Mouse (Mus musculus): ENCODE results near the gene Pdgfb. TPM values are rescaled to one million over a fixed set of nuclear protein-coding genes. Genes with fewer than 3 reads are reported as not detected.

Gene Pdgfb
- polyA plus RNA-seq, 1 experiment from 2014 or later = 1.9 TPM

DNA sequence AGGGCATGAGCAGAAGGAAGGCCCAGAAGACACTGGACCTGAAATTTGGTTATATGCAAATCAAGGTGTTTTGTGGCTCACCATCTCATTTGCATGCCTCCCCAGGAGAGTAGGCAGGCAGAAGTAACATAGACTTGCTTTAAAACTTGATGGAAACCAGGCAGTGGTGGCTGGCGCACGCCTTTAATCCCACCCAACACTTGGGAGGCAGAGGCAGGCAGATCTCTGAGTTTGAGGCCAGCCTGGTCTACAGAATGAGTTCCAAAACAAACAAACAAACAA, 23.3 kb upstream of the Pdgfb start:
- no peaks in the 10 kb centered on the region for H3K4me1 ChIP-seq (replicated peaks; ENCODE audit: control insufficient read depth, insufficient read depth, low read length)
- 98% methylated on average over 2 of the region's 2 CpGs for WGBS
- DNase-seq (ENCODE audit: low spot score) (no peak), ATAC-seq (ENCODE audit: low FRiP score) (no peak)
- no peak overlapping the region for H3K4me3 ChIP-seq (ENCODE audit: low read depth, low read length)
- no peaks in the 10 kb centered on the region for H3K27me3 ChIP-seq (ENCODE audit: control insufficient read depth, insufficient read depth, low read length)
- H3K4me2 ChIP-seq (replicated peaks; ENCODE audit: low read depth, low read length) = no peak overlapping the region
- no peak overlapping the region for H3K9ac ChIP-seq (ENCODE audit: low read depth, low read length)
- H3K27ac ChIP-seq (ENCODE audit: low read depth, low read length) = no peak overlapping the region
- no peaks in the 10 kb centered on the region for H3K36me3 ChIP-seq (ENCODE audit: control insufficient read depth, insufficient read depth, low read length)
- H3K9me3 ChIP-seq (ENCODE audit: control insufficient read depth, low read length) = no peaks in the 10 kb centered on the region

DNA sequence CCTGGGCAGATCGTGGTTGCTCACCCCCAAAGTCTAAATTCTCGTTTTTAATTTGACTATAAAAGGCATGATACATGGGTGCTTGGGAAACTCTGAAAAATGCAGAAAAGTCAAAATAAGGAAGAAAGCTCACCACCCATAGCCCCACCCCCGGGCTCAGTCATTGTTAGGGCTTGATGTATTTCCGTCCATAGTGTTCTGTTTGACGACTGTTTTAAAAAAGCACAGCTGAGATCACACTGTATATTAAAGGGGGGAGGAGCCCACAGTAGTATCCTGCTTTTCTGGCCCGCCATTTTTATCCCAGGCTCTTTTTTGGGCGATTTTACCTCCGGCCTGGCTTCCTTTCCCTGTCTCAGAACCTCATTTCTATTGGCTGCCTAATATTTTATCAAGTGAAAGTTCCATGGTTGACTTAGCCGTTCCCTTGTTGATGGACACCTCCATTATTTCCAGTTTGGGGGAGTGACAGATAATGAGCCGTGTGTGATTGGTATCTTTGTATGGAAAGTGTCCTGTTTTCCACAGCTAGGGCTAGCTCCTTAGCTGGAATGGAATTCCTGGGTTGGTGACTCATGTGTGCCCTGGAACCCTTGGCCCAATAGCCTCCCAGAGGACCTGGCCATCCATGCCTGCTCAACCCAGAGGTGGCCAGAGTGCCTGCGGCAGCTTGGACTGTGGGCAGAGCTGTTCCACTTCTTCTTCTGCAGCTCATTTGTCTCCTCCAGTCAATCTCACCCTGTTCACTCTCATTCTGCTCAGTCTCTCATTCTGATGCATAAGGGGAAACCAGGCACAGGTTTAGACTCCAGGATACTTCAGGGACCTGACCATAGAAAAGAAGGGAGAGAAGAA, 22.7 kb upstream of the Pdgfb start:
- Histone ChIP-seq H3K27ac (ENCODE audit: low read depth, low read length) (no peak overlapping the region), H3K4me2 (replicated peaks; ENCODE audit: low read depth, low read length) (no peak overlapping the region), H3K27me3 (ENCODE audit: control insufficient read depth, insufficient read depth, low read length) (no peaks in the 10 kb centered on the region), H3K9me3 (ENCODE audit: control insufficient read depth, low read length) (no peaks in the 10 kb centered on the region), H3K9ac (ENCODE audit: low read depth, low read length) (no peak overlapping the region), H3K4me3 (ENCODE audit: low read depth, low read length) (no peak overlapping the region), H3K36me3 (ENCODE audit: control insufficient read depth, insufficient read depth, low read length) (no peaks in the 10 kb centered on the region), H3K4me1 (replicated peaks; ENCODE audit: control insufficient read depth, insufficient read depth, low read length) (no peaks in the 10 kb centered on the region)
- no peak for DNase-seq (ENCODE audit: low spot score)
- ATAC-seq (ENCODE audit: low FRiP score) = no peak
- 83% methylated on average over 11 of the region's 11 CpGs for WGBS

GRCm38 (mm10) chr15:80035341-80035885, 20.6 kb upstream of the Pdgfb start:
- Histone ChIP-seq H3K9me3 (ENCODE audit: control insufficient read depth, low read length) (no peaks in the 10 kb centered on the region), H3K4me2 (replicated peaks; ENCODE audit: low read depth, low read length) (no peak overlapping the region), H3K27me3 (ENCODE audit: control insufficient read depth, insufficient read depth, low read length) (no peaks in the 10 kb centered on the region), H3K4me3 (ENCODE audit: low read depth, low read length) (no peak overlapping the region), H3K27ac (ENCODE audit: low read depth, low read length) (no peak overlapping the region), H3K9ac (ENCODE audit: low read depth, low read length) (no peak overlapping the region), H3K4me1 (replicated peaks; ENCODE audit: control insufficient read depth, insufficient read depth, low read length) (no peaks in the 10 kb centered on the region), H3K36me3 (ENCODE audit: control insufficient read depth, insufficient read depth, low read length) (no peaks in the 10 kb centered on the region)
- WGBS = 90% methylated on average over 6 of the region's 6 CpGs
- DNase-seq (ENCODE audit: low spot score) (no peak), ATAC-seq (ENCODE audit: low FRiP score) (no peak)

DNA sequence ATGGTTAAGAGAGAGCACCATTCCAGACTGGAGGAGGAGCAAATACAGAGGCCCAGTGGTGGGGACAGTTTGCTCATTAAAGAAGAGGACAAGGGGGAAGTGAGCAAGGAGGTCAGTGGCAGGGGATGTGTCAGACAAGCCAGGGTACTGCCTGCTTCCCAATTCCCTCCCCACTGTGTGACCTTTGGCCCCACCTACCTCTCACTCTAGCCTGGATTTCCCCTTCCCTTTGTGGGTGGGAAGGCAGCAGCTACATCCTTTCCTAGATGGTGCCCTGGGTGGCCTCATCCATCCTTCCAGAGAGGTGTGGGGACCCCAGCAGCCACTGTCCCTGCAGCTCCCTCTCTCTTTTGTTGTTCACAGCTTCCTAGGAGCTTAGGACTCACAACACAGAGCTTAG, 20.1 kb upstream of the Pdgfb start:
- H3K9ac ChIP-seq (ENCODE audit: low read depth, low read length) = no peak overlapping the region
- DNase-seq (ENCODE audit: low spot score) (no peak), ATAC-seq (ENCODE audit: low FRiP score) (no peak)
- H3K27me3 ChIP-seq (ENCODE audit: control insufficient read depth, insufficient read depth, low read length) = no peaks in the 10 kb centered on the region
- H3K4me3 ChIP-seq (ENCODE audit: low read depth, low read length) = no peak overlapping the region
- no peak overlapping the region for H3K27ac ChIP-seq (ENCODE audit: low read depth, low read length)
- H3K4me1 ChIP-seq (replicated peaks; ENCODE audit: control insufficient read depth, insufficient read depth, low read length) = no peaks in the 10 kb centered on the region
- H3K4me2 ChIP-seq (replicated peaks; ENCODE audit: low read depth, low read length) = no peak overlapping the region
- no peaks in the 10 kb centered on the region for H3K36me3 ChIP-seq (ENCODE audit: control insufficient read depth, insufficient read depth, low read length)
- no peaks in the 10 kb centered on the region for H3K9me3 ChIP-seq (ENCODE audit: control insufficient read depth, low read length)

- no peak for DNase-seq (ENCODE audit: low spot score)
- Histone ChIP-seq H3K4me3 (ENCODE audit: low read depth, low read length) (no peak overlapping the region), H3K36me3 (ENCODE audit: control insufficient read depth, insufficient read depth, low read length) (no peaks in the 10 kb centered on the region), H3K27ac (ENCODE audit: low read depth, low read length) (no peak overlapping the region), H3K4me2 (replicated peaks; ENCODE audit: low read depth, low read length) (no peak overlapping the region), H3K9me3 (ENCODE audit: control insufficient read depth, low read length) (no peaks in the 10 kb centered on the region), H3K4me1 (replicated peaks; ENCODE audit: control insufficient read depth, insufficient read depth, low read length) (no peaks in the 10 kb centered on the region), H3K27me3 (ENCODE audit: control insufficient read depth, insufficient read depth, low read length) (no peaks in the 10 kb centered on the region), H3K9ac (ENCODE audit: low read depth, low read length) (no peak overlapping the region)
- 74% methylated on average over 7 of the region's 7 CpGs for WGBS
- no peak for ATAC-seq (ENCODE audit: low FRiP score)
Measured at GRCm38 (mm10) chr15:80034366-80034765, 19.6 kb upstream of the Pdgfb start.

GRCm38 (mm10) chr15:80031133-80031532, 16.4 kb upstream of the Pdgfb start:
- Histone ChIP-seq H3K27me3 (ENCODE audit: control insufficient read depth, insufficient read depth, low read length) (no peaks in the 10 kb centered on the region), H3K4me3 (ENCODE audit: low read depth, low read length) (no peak overlapping the region), H3K36me3 (ENCODE audit: control insufficient read depth, insufficient read depth, low read length) (no peaks in the 10 kb centered on the region), H3K9me3 (ENCODE audit: control insufficient read depth, low read length) (no peaks in the 10 kb centered on the region), H3K9ac (ENCODE audit: low read depth, low read length) (no peak overlapping the region), H3K4me1 (replicated peaks; ENCODE audit: control insufficient read depth, insufficient read depth, low read length) (no peaks in the 10 kb centered on the region), H3K27ac (ENCODE audit: low read depth, low read length) (no peak overlapping the region), H3K4me2 (replicated peaks; ENCODE audit: low read depth, low read length) (no peak overlapping the region)
- WGBS = 85% methylated on average over 4 of the region's 4 CpGs
- DNase-seq (ENCODE audit: low spot score) = no peak
- no peak for ATAC-seq (ENCODE audit: low FRiP score)

GRCm38 (mm10) chr15:80030399-80030798, 15.6 kb upstream of the Pdgfb start:
- no peaks in the 10 kb centered on the region for H3K27me3 ChIP-seq (ENCODE audit: control insufficient read depth, insufficient read depth, low read length)
- WGBS = 93% methylated on average over 10 of the region's 10 CpGs

GRCm38 (mm10) chr15:80028862-80029261, 14.1 kb upstream of the Pdgfb start:
- Histone ChIP-seq H3K9ac (ENCODE audit: low read depth, low read length) (no peak overlapping the region), H3K4me3 (ENCODE audit: low read depth, low read length) (no peak overlapping the region), H3K36me3 (ENCODE audit: control insufficient read depth, insufficient read depth, low read length) (no peaks in the 10 kb centered on the region), H3K27ac (ENCODE audit: low read depth, low read length) (no peak overlapping the region), H3K4me1 (replicated peaks; ENCODE audit: control insufficient read depth, insufficient read depth, low read length) (no peaks in the 10 kb centered on the region), H3K9me3 (ENCODE audit: control insufficient read depth, low read length) (no peaks in the 10 kb centered on the region), H3K4me2 (replicated peaks; ENCODE audit: low read depth, low read length) (no peak overlapping the region), H3K27me3 (ENCODE audit: control insufficient read depth, insufficient read depth, low read length) (no peaks in the 10 kb centered on the region)
- DNase-seq (ENCODE audit: low spot score) (no peak), ATAC-seq (ENCODE audit: low FRiP score) (no peak)
- WGBS = 78% methylated on average over 5 of the region's 5 CpGs

More at GRCm38 (mm10) chr15:80030399-80030798, 15.6 kb upstream of the Pdgfb start:
- Histone ChIP-seq H3K4me2 (replicated peaks; ENCODE audit: low read depth, low read length) (no peak overlapping the region), H3K4me3 (ENCODE audit: low read depth, low read length) (no peak overlapping the region), H3K9me3 (ENCODE audit: control insufficient read depth, low read length) (no peaks in the 10 kb centered on the region), H3K27ac (ENCODE audit: low read depth, low read length) (no peak overlapping the region), H3K36me3 (ENCODE audit: control insufficient read depth, insufficient read depth, low read length) (no peaks in the 10 kb centered on the region), H3K9ac (ENCODE audit: low read depth, low read length) (no peak overlapping the region), H3K4me1 (replicated peaks; ENCODE audit: control insufficient read depth, insufficient read depth, low read length) (no peaks in the 10 kb centered on the region)
- DNase-seq (ENCODE audit: low spot score) (no peak), ATAC-seq (ENCODE audit: low FRiP score) (no peak)

DNA sequence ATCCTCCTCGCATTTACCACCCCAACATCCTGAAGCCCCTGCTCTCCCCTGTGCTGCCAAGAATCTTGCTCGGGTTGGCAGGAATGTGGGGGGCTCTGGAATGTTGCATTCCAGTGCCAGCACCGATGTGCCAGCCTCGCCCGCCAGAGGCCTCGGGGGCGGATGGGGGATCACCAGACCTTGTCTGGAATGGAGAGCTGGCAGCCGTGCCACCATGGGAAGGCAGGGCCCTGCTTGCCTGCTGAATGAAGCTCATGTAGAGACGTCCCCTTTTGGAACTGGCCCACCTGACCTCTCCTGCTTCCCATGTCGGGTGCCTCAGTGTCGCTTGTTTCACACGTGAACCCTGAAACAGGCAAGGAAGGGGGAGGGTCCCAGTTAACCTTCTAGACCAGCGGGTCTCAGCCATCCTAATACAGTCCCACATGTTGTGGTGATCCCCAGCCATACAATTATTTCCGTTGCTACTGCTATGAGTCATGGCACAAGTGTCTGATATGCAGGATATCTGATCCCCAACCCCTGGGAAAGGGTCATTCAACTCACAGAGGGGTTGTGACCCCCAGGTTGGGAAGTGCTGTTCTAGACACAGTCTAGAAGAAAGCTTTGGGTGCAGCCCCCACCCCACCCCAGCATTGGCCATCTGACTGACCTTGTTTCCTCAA, 12.0 kb upstream of the Pdgfb start:
- H3K36me3 ChIP-seq (ENCODE audit: control insufficient read depth, insufficient read depth, low read length) = no peaks in the 10 kb centered on the region
- H3K4me3 ChIP-seq (ENCODE audit: low read depth, low read length) = no peak overlapping the region
- H3K9ac ChIP-seq (ENCODE audit: low read depth, low read length) = no peak overlapping the region
- no peaks in the 10 kb centered on the region for H3K4me1 ChIP-seq (replicated peaks; ENCODE audit: control insufficient read depth, insufficient read depth, low read length)
- H3K27ac ChIP-seq (ENCODE audit: low read depth, low read length) = no peak overlapping the region
- H3K4me2 ChIP-seq (replicated peaks; ENCODE audit: low read depth, low read length) = no peak overlapping the region
- peaks cover 1% of the 10 kb centered on the region; the same call in 1 of the 2 replicates for H3K27me3 ChIP-seq (ENCODE audit: control insufficient read depth, insufficient read depth, low read length)
- DNase-seq (ENCODE audit: low spot score) = no peak
- H3K9me3 ChIP-seq (ENCODE audit: control insufficient read depth, low read length) = no peaks in the 10 kb centered on the region
- 86% methylated on average over 14 of the region's 14 CpGs for WGBS
- no peak for ATAC-seq (ENCODE audit: low FRiP score)
